Mouse (Mus musculus) midbrain, embryonic 13.5 days (tissue): ENCODE results near the gene Sufu. TPM values are rescaled to one million over a fixed set of nuclear protein-coding genes. Genes with fewer than 3 reads are reported as not detected.

Experiments used
- ATAC-seq: fragments of 200-750 bp; cut with Nextera tagmentation; 2 replicates; pipeline ENCODE4 v1.8.0; 2017; ENCODE audit warnings: mild to moderate bottlenecking, moderate TSS enrichment, moderate library complexity
- H3K27ac ChIP-seq: fragments of 300-500 bp; sonication (generic); 2 replicates; pipeline ENCODE4 v1.5.1; 2015; ENCODE audit warnings: inconsistent platforms, mild to moderate bottlenecking, moderate library complexity
- H3K27me3 ChIP-seq: fragments of 300-500 bp; sonication (generic); 2 replicates; pipeline ENCODE4 v1.6.1; 2015; ENCODE audit warnings: mild to moderate bottlenecking, inconsistent platforms
- H3K36me3 ChIP-seq: fragments of 300-500 bp; sonication (generic); 2 replicates; pipeline ENCODE4 v1.6.1; 2015; ENCODE audit warnings: mild to moderate bottlenecking, inconsistent platforms
- H3K4me1 ChIP-seq: fragments of 300-500 bp; sonication (generic); replicated peaks from 2 replicates; pipeline ENCODE4 v1.6.1; 2015; ENCODE audit warnings: inconsistent platforms
- H3K4me2 ChIP-seq: fragments of 300-500 bp; sonication (generic); replicated peaks from 2 replicates; pipeline ENCODE4 v1.6.1; 2015; ENCODE audit warnings: moderate library complexity, mild to moderate bottlenecking, inconsistent platforms
- H3K4me3 ChIP-seq: fragments of 300-500 bp; sonication (generic); replicated peaks from 2 replicates; pipeline ENCODE4 v1.5.1; 2015; ENCODE audit warnings: mild to moderate bottlenecking, inconsistent platforms
- H3K9ac ChIP-seq: fragments of 300-500 bp; sonication (generic); replicated peaks from 2 replicates; pipeline ENCODE4 v1.6.1; 2015; ENCODE audit warnings: mild to moderate bottlenecking, inconsistent platforms
- H3K9me3 ChIP-seq: fragments of 300-500 bp; sonication (generic); 2 replicates; pipeline ENCODE4 v1.6.1; 2016; ENCODE audit warnings: mild to moderate bottlenecking, inconsistent platforms
- WGBS: fragments of 180-500 bp; shearing (Covaris S2); methylation state at CpG from one replicate; pipeline ENCODE4 v1.1.7; 2015; 5-methylcytosine and 5-hydroxymethylcytosine counted together
- polyA plus RNA-seq: library from polyadenylated mRNA; unstranded; fragments of >200 nt; fragmentation: Nextera tagmentation; extraction: Ambion mirVana; gene quantifications from 2 replicates; pipeline ENCODE4 v1.2.1, GENCODE M21; 2015

Gene Sufu
- polyA plus RNA-seq, 1 experiment from 2014 or later: 28.6 TPM

- Histone ChIP-seq H3K4me2 (no peak overlapping the region), H3K4me3 (no peak overlapping the region), H3K36me3 (no peaks in the 10 kb centered on the region), H3K9me3 (no peaks in the 10 kb centered on the region), H3K9ac (no peak overlapping the region), H3K4me1 (peaks cover 32% of the 10 kb centered on the region), H3K27me3 (no peaks in the 10 kb centered on the region), H3K27ac (peak overlapping the region; percentile 71)
- no peak for ATAC-seq
- WGBS: 6% methylated on average over 6 of the region's 6 CpGs
Measured at GRCm38 (mm10) chr19:46443509-46443908, 46.8 kb downstream of the Sufu start.

GRCm38 (mm10) chr19:46444209-46444608 is 47.5 kb downstream of the Sufu start:
- no peaks in the 10 kb centered on the region for H3K9me3 ChIP-seq

GRCm38 (mm10) chr19:46445641-46446040 is 48.9 kb downstream of the Sufu start:
- H3K9me3 ChIP-seq: no peaks in the 10 kb centered on the region
- 58% methylated on average over 6 of the region's 6 CpGs for WGBS
- H3K27ac ChIP-seq: no peak overlapping the region
- peaks cover 35% of the 10 kb centered on the region for H3K4me1 ChIP-seq
- no peak overlapping the region for H3K4me3 ChIP-seq
- ATAC-seq: no peak
- H3K9ac ChIP-seq: no peak overlapping the region
- no peak overlapping the region for H3K4me2 ChIP-seq
- no peaks in the 10 kb centered on the region for H3K27me3 ChIP-seq
- 0 out of 2 replicates have a peak, but pooled peaks cover 1% of the 10 kb centered on the region for H3K36me3 ChIP-seq

More at GRCm38 (mm10) chr19:46444209-46444608, 47.5 kb downstream of the Sufu start:
- Histone ChIP-seq H3K27me3 (no peaks in the 10 kb centered on the region), H3K27ac (no peak overlapping the region), H3K4me1 (peaks cover 32% of the 10 kb centered on the region), H3K4me2 (no peak overlapping the region), H3K36me3 (no peaks in the 10 kb centered on the region), H3K9ac (no peak overlapping the region), H3K4me3 (no peak overlapping the region)
- ATAC-seq: peak; percentile 81
- 6% methylated on average over 6 of the region's 6 CpGs for WGBS

GRCm38 (mm10) chr19:46446436-46447020 is 49.8 kb downstream of the Sufu start:
- H3K27me3 ChIP-seq: no peaks in the 10 kb centered on the region
- H3K27ac ChIP-seq: peak overlapping the region; percentile 59; the same call in 1 of the 2 replicates
- no peak overlapping the region for H3K9ac ChIP-seq
- no peaks in the 10 kb centered on the region for H3K9me3 ChIP-seq
- H3K36me3 ChIP-seq: peaks cover 9% of the 10 kb centered on the region; the same call in 1 of the 2 replicates
- H3K4me1 ChIP-seq: peaks cover 39% of the 10 kb centered on the region
- no peak for ATAC-seq
- H3K4me2 ChIP-seq: no peak overlapping the region
- WGBS: 69% methylated on average over 5 of the region's 5 CpGs
- no peak overlapping the region for H3K4me3 ChIP-seq

GRCm38 (mm10) chr19:46447110-46447509 is 50.4 kb downstream of the Sufu start:
- no peak overlapping the region for H3K4me2 ChIP-seq
- no peaks in the 10 kb centered on the region for H3K27me3 ChIP-seq
- peak overlapping the region; percentile 59 for H3K27ac ChIP-seq
- H3K9me3 ChIP-seq: no peaks in the 10 kb centered on the region
- no peak overlapping the region for H3K4me3 ChIP-seq
- H3K36me3 ChIP-seq: peaks cover 10% of the 10 kb centered on the region; the same call in 1 of the 2 replicates
- 24% methylated on average over 7 of the region's 7 CpGs for WGBS
- H3K4me1 ChIP-seq: peaks cover 45% of the 10 kb centered on the region
- no peak for ATAC-seq
- H3K9ac ChIP-seq: 0 out of 2 replicates have a peak overlapping the region, but pooled peaks have one; percentile 0

GRCm38 (mm10) chr19:46447911-46448310 is 51.2 kb downstream of the Sufu start:
- 59% methylated on average over 6 of the region's 6 CpGs for WGBS
- peaks cover 52% of the 10 kb centered on the region for H3K4me1 ChIP-seq

GRCm38 (mm10) chr19:46449261-46450005 is 52.7 kb downstream of the Sufu start:
- Histone ChIP-seq H3K4me2 (no peak overlapping the region), H3K9me3 (no peaks in the 10 kb centered on the region), H3K9ac (peak overlapping the region; percentile 23; the same call in 1 of the 2 replicates), H3K27me3 (no peaks in the 10 kb centered on the region), H3K27ac (no peak overlapping the region), H3K36me3 (peaks cover 24% of the 10 kb centered on the region), H3K4me3 (no peak overlapping the region), H3K4me1 (peaks cover 42% of the 10 kb centered on the region)
- ATAC-seq: no peak
- 86% methylated on average over 7 of the region's 7 CpGs for WGBS

More at GRCm38 (mm10) chr19:46447911-46448310, 51.2 kb downstream of the Sufu start:
- H3K9me3 ChIP-seq: no peaks in the 10 kb centered on the region
- H3K9ac ChIP-seq: 0 out of 2 replicates have a peak overlapping the region, but pooled peaks have one; percentile 12
- H3K36me3 ChIP-seq: peaks cover 10% of the 10 kb centered on the region; the same call in 1 of the 2 replicates
- ATAC-seq: no peak
- 0 out of 2 replicates have a peak overlapping the region, but pooled peaks have one; percentile 25 for H3K27ac ChIP-seq
- no peak overlapping the region for H3K4me2 ChIP-seq
- no peaks in the 10 kb centered on the region for H3K27me3 ChIP-seq
- H3K4me3 ChIP-seq: no peak overlapping the region

- 32% methylated on average over 10 of the region's 10 CpGs for WGBS
- peak overlapping the region; percentile 57 for H3K27ac ChIP-seq
- H3K4me1 ChIP-seq: peaks cover 38% of the 10 kb centered on the region
- H3K4me2 ChIP-seq: no peak overlapping the region
- H3K4me3 ChIP-seq: no peak overlapping the region
- peaks cover 39% of the 10 kb centered on the region for H3K36me3 ChIP-seq
- H3K27me3 ChIP-seq: no peaks in the 10 kb centered on the region
- peak; percentile 66 for ATAC-seq
- H3K9me3 ChIP-seq: no peaks in the 10 kb centered on the region
- H3K9ac ChIP-seq: no peak overlapping the region
Measured at GRCm38 (mm10) chr19:46452052-46452827, 55.5 kb downstream of the Sufu start.

- Histone ChIP-seq H3K9me3 (no peaks in the 10 kb centered on the region), H3K4me1 (peaks cover 32% of the 10 kb centered on the region), H3K36me3 (peaks cover 44% of the 10 kb centered on the region), H3K9ac (no peak overlapping the region), H3K4me3 (no peak overlapping the region), H3K27me3 (no peaks in the 10 kb centered on the region), H3K4me2 (no peak overlapping the region), H3K27ac (no peak overlapping the region)
- ATAC-seq: no peak
- 87% methylated on average over 9 of the region's 9 CpGs for WGBS
Measured at GRCm38 (mm10) chr19:46452916-46453315, 56.2 kb downstream of the Sufu start.

- Histone ChIP-seq H3K9ac (0 out of 2 replicates have a peak overlapping the region, but pooled peaks have one; percentile 3), H3K9me3 (no peaks in the 10 kb centered on the region), H3K27ac (peak overlapping the region; percentile 61; the same call in 1 of the 2 replicates), H3K4me2 (no peak overlapping the region), H3K4me3 (no peak overlapping the region), H3K36me3 (peaks cover 51% of the 10 kb centered on the region), H3K4me1 (peaks cover 26% of the 10 kb centered on the region), H3K27me3 (no peaks in the 10 kb centered on the region)
- WGBS: 68% methylated on average over 20 of the region's 20 CpGs
- ATAC-seq: no peak
Measured at GRCm38 (mm10) chr19:46454126-46454880, 57.6 kb downstream of the Sufu start.

- Histone ChIP-seq H3K4me3 (no peak overlapping the region), H3K4me2 (no peak overlapping the region), H3K27ac (peak overlapping the region; percentile 61; the same call in 1 of the 2 replicates), H3K9ac (0 out of 2 replicates have a peak overlapping the region, but pooled peaks have one; percentile 3), H3K36me3 (peaks cover 58% of the 10 kb centered on the region), H3K4me1 (peaks cover 23% of the 10 kb centered on the region), H3K27me3 (no peaks in the 10 kb centered on the region), H3K9me3 (no peaks in the 10 kb centered on the region)
- ATAC-seq: no peak
- 77% methylated on average over 1 of the region's 1 CpGs for WGBS
Measured at GRCm38 (mm10) chr19:46455032-46455431, 58.3 kb downstream of the Sufu start.
